Mouse (Mus musculus) kidney, postnatal 14 days (tissue): ENCODE measurements around the gene Cyth1.

Source experiments
- DNase-seq: peaks from one replicate; pipeline ENCODE4 v3.0.0; 2022; ENCODE audit warnings: mixed read lengths

The Cyth1 gene

GRCm38 (mm10) chr11:118197508-118198295, 50.7 kb downstream of the Cyth1 start:
- peak; percentile 64 for DNase-seq

GRCm38 (mm10) chr11:118196824-118197388, 51.5 kb downstream of the Cyth1 start:
- no peak for DNase-seq

- peak; percentile 91 for DNase-seq
Measured at GRCm38 (mm10) chr11:118193390-118194147, 54.8 kb downstream of the Cyth1 start.

- no peak for DNase-seq
Measured at GRCm38 (mm10) chr11:118192973-118193372, 55.4 kb downstream of the Cyth1 start.

- DNase-seq = no peak
Measured at GRCm38 (mm10) chr11:118182768-118183167, 65.6 kb downstream of the Cyth1 start.

- no peak for DNase-seq
Measured at GRCm38 (mm10) chr11:118182353-118182752, 66.0 kb downstream of the Cyth1 start.

GRCm38 (mm10) chr11:118180199-118180598, 68.2 kb downstream of the Cyth1 start:
- DNase-seq = no peak

GRCm38 (mm10) chr11:118178236-118178635, 70.2 kb downstream of the Cyth1 start:
- no peak for DNase-seq

GRCm38 (mm10) chr11:118174752-118175151, 73.6 kb downstream of the Cyth1 start:
- peak; percentile 37 for DNase-seq

GRCm38 (mm10) chr11:118172768-118173167, 75.6 kb downstream of the Cyth1 start:
- no peak for DNase-seq

GRCm38 (mm10) chr11:118170333-118170732, 78.1 kb downstream of the Cyth1 start:
- no peak for DNase-seq

GRCm38 (mm10) chr11:118168714-118169113, 79.7 kb downstream of the Cyth1 start:
- no peak for DNase-seq

- no peak for DNase-seq
Measured at GRCm38 (mm10) chr11:118166626-118167025, 81.8 kb downstream of the Cyth1 start.

GRCm38 (mm10) chr11:118165681-118166080, 82.7 kb downstream of the Cyth1 start:
- peak; percentile 26 for DNase-seq

- DNase-seq = no peak
Measured at GRCm38 (mm10) chr11:118164566-118164965, 83.8 kb downstream of the Cyth1 start.

- peak; percentile 43 for DNase-seq
Measured at GRCm38 (mm10) chr11:118162245-118162644, 86.1 kb downstream of the Cyth1 start.

GRCm38 (mm10) chr11:118161240-118161639, 87.2 kb downstream of the Cyth1 start:
- no peak for DNase-seq

GRCm38 (mm10) chr11:118160763-118161162, 87.6 kb downstream of the Cyth1 start:
- DNase-seq = no peak

GRCm38 (mm10) chr11:118158753-118159152, 89.6 kb downstream of the Cyth1 start:
- no peak for DNase-seq

- peak; percentile 52 for DNase-seq
Measured at GRCm38 (mm10) chr11:118156480-118157060, 91.8 kb downstream of the Cyth1 start.

GRCm38 (mm10) chr11:118152964-118153363, 95.4 kb downstream of the Cyth1 start:
- no peak for DNase-seq

- no peak for DNase-seq
Measured at GRCm38 (mm10) chr11:118151423-118152180, 96.8 kb downstream of the Cyth1 start.
